Mouse (Mus musculus): Measurements from ENCODE around the gene Apoh. TPM values are rescaled to one million over a fixed set of nuclear protein-coding genes. Genes with fewer than 3 reads are reported as not detected.

Gene Apoh
- polyA plus RNA-seq, 1 experiment from 2014 or later, result 27.2 TPM

GRCm38 (mm10) chr11:108358911-108359310 lies 15.8 kb downstream of the Apoh start:
- Histone ChIP-seq H3K36me3 (ENCODE audit: control insufficient read depth, insufficient read depth, low read length) (no peaks in the 10 kb centered on the region), H3K4me3 (replicated peaks; ENCODE audit: low read length) (no peak overlapping the region), H3K4me1 (ENCODE audit: control insufficient read depth, insufficient read depth, low read length) (no peaks in the 10 kb centered on the region; the same call in none of the 2 replicates), H3K27ac (ENCODE audit: low read length) (no peak overlapping the region), H3K9ac (ENCODE audit: low read length) (no peak overlapping the region), H3K27me3 (ENCODE audit: control insufficient read depth, insufficient read depth, low read length) (no peaks in the 10 kb centered on the region), H3K4me2 (ENCODE audit: low read depth, low read length) (no peak overlapping the region), H3K9me3 (replicated peaks; ENCODE audit: control insufficient read depth, low read length) (no peaks in the 10 kb centered on the region)
- WGBS, result 76% methylated on average over 6 of the region's 6 CpGs
- no peak for ATAC-seq (ENCODE audit: insufficient read depth, low FRiP score)

GRCm38 (mm10) chr11:108360983-108361382 lies 17.8 kb downstream of the Apoh start:
- H3K27me3 ChIP-seq (ENCODE audit: control insufficient read depth, insufficient read depth, low read length), result no peaks in the 10 kb centered on the region
- H3K9ac ChIP-seq (ENCODE audit: low read length), result no peak overlapping the region
- H3K4me2 ChIP-seq (ENCODE audit: low read depth, low read length), result no peak overlapping the region
- H3K36me3 ChIP-seq (ENCODE audit: control insufficient read depth, insufficient read depth, low read length), result no peaks in the 10 kb centered on the region
- H3K9me3 ChIP-seq (replicated peaks; ENCODE audit: control insufficient read depth, low read length), result no peaks in the 10 kb centered on the region
- H3K4me1 ChIP-seq (ENCODE audit: control insufficient read depth, insufficient read depth, low read length), result peaks cover 15% of the 10 kb centered on the region
- H3K27ac ChIP-seq (ENCODE audit: low read length), result no peak overlapping the region
- WGBS, result 73% methylated on average over 4 of the region's 4 CpGs
- no peak overlapping the region for H3K4me3 ChIP-seq (replicated peaks; ENCODE audit: low read length)
- no peak for ATAC-seq (ENCODE audit: insufficient read depth, low FRiP score)

DNA sequence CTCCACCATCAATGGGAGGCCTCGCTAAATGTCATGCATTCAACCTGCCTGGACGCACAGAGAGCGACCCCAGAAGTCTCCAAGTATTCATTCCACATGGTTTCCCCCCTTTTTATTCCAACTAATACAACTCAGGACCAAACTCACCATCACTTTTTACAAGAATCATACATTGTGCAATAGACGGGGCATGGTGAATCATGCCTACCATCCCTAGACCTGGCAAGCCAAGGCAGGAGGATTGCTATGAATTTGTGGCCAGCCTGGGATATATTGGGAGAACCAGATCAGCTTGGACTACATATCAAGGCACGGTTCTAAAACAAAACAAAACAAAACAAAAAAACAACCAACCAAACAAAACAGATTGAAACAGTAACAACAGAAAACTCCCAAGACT lies 19.8 kb downstream of the Apoh start:
- no peak overlapping the region for H3K4me2 ChIP-seq (ENCODE audit: low read depth, low read length)
- H3K36me3 ChIP-seq (ENCODE audit: control insufficient read depth, insufficient read depth, low read length), result no peaks in the 10 kb centered on the region
- no peaks in the 10 kb centered on the region for H3K9me3 ChIP-seq (replicated peaks; ENCODE audit: control insufficient read depth, low read length)
- no peak overlapping the region for H3K9ac ChIP-seq (ENCODE audit: low read length)
- no peak overlapping the region for H3K4me3 ChIP-seq (replicated peaks; ENCODE audit: low read length)
- 93% methylated on average over 5 of the region's 5 CpGs for WGBS
- H3K27ac ChIP-seq (ENCODE audit: low read length), result no peak overlapping the region
- no peak for ATAC-seq (ENCODE audit: insufficient read depth, low FRiP score)
- H3K4me1 ChIP-seq (ENCODE audit: control insufficient read depth, insufficient read depth, low read length), result peaks cover 15% of the 10 kb centered on the region
- no peaks in the 10 kb centered on the region for H3K27me3 ChIP-seq (ENCODE audit: control insufficient read depth, insufficient read depth, low read length)

DNA sequence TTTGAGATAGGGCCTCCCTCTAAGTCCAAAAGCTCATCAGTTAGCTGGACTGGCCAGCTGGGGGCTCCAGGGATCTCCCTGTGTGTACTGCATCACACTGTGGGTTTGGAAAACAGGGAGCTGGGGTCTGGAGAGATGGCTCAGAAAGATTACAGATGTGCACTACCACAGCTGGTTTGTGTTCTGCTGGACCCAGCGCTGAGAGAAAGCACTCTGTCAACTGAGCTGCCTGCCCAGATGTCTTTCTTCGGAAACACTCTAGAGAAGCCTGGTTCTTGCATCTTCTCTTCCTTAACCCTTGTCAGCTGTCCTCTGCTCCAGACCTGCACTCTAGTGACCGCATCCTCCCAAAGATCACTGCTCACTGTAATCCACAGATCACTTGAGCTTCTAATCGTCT lies 20.8 kb downstream of the Apoh start:
- H3K9me3 ChIP-seq (replicated peaks; ENCODE audit: control insufficient read depth, low read length), result no peaks in the 10 kb centered on the region
- no peaks in the 10 kb centered on the region for H3K36me3 ChIP-seq (ENCODE audit: control insufficient read depth, insufficient read depth, low read length)
- ATAC-seq (ENCODE audit: insufficient read depth, low FRiP score), result no peak
- H3K4me2 ChIP-seq (ENCODE audit: low read depth, low read length), result no peak overlapping the region
- WGBS, result 52% methylated on average over 4 of the region's 4 CpGs
- H3K4me3 ChIP-seq (replicated peaks; ENCODE audit: low read length), result no peak overlapping the region
- H3K27me3 ChIP-seq (ENCODE audit: control insufficient read depth, insufficient read depth, low read length), result no peaks in the 10 kb centered on the region
- H3K9ac ChIP-seq (ENCODE audit: low read length), result 0 out of 2 replicates have a peak overlapping the region, but pooled peaks have one; percentile 3
- peaks cover 15% of the 10 kb centered on the region for H3K4me1 ChIP-seq (ENCODE audit: control insufficient read depth, insufficient read depth, low read length)
- no peak overlapping the region for H3K27ac ChIP-seq (ENCODE audit: low read length)

GRCm38 (mm10) chr11:108364945-108365589 lies 21.9 kb downstream of the Apoh start:
- peak; percentile 89 for ATAC-seq (ENCODE audit: insufficient read depth, low FRiP score)
- H3K27ac ChIP-seq (ENCODE audit: low read length), result peak overlapping the region; percentile 47
- H3K4me1 ChIP-seq (ENCODE audit: control insufficient read depth, insufficient read depth, low read length), result peaks cover 15% of the 10 kb centered on the region
- H3K27me3 ChIP-seq (ENCODE audit: control insufficient read depth, insufficient read depth, low read length), result no peaks in the 10 kb centered on the region
- no peak overlapping the region for H3K9ac ChIP-seq (ENCODE audit: low read length)
- no peaks in the 10 kb centered on the region for H3K9me3 ChIP-seq (replicated peaks; ENCODE audit: control insufficient read depth, low read length)
- WGBS, result 29% methylated on average over 6 of the region's 7 CpGs
- H3K4me3 ChIP-seq (replicated peaks; ENCODE audit: low read length), result no peak overlapping the region
- no peak overlapping the region for H3K4me2 ChIP-seq (ENCODE audit: low read depth, low read length)
- no peaks in the 10 kb centered on the region for H3K36me3 ChIP-seq (ENCODE audit: control insufficient read depth, insufficient read depth, low read length)

DNA sequence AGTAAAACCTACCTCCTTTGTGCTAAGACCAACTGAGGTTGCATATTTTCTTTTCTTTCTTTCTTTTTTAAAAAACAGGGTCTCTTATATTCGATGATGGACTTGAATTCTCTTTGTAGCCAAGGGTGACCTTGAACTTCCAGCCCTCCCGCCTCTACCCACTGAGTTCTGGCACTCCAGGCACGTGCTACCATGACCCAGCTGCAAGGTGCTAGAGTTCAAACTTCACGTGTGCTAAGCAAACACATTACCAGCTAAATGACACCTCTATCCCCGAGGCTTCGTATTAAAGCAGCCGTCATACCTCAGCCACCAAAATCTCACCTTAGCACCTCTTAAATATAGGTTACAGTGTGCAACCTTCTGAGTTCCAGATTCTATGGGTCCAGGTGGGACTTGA lies 22.4 kb downstream of the Apoh start:
- Histone ChIP-seq H3K9ac (ENCODE audit: low read length) (no peak overlapping the region), H3K4me3 (replicated peaks; ENCODE audit: low read length) (no peak overlapping the region), H3K27ac (ENCODE audit: low read length) (peak overlapping the region; percentile 26; the same call in 1 of the 2 replicates), H3K4me1 (ENCODE audit: control insufficient read depth, insufficient read depth, low read length) (peaks cover 15% of the 10 kb centered on the region), H3K4me2 (ENCODE audit: low read depth, low read length) (no peak overlapping the region), H3K27me3 (ENCODE audit: control insufficient read depth, insufficient read depth, low read length) (no peaks in the 10 kb centered on the region), H3K9me3 (replicated peaks; ENCODE audit: control insufficient read depth, low read length) (no peaks in the 10 kb centered on the region), H3K36me3 (ENCODE audit: control insufficient read depth, insufficient read depth, low read length) (no peaks in the 10 kb centered on the region)
- 45% methylated on average over 7 of the region's 7 CpGs for WGBS
- ATAC-seq (ENCODE audit: insufficient read depth, low FRiP score), result peak; percentile 38; the same call in 1 of the 2 replicates

GRCm38 (mm10) chr11:108367046-108367445 lies 23.9 kb downstream of the Apoh start:
- Histone ChIP-seq H3K9me3 (replicated peaks; ENCODE audit: control insufficient read depth, low read length) (no peaks in the 10 kb centered on the region), H3K27me3 (ENCODE audit: control insufficient read depth, insufficient read depth, low read length) (no peaks in the 10 kb centered on the region), H3K9ac (ENCODE audit: low read length) (no peak overlapping the region), H3K27ac (ENCODE audit: low read length) (no peak overlapping the region), H3K4me2 (ENCODE audit: low read depth, low read length) (no peak overlapping the region), H3K4me1 (ENCODE audit: control insufficient read depth, insufficient read depth, low read length) (peaks cover 15% of the 10 kb centered on the region), H3K36me3 (ENCODE audit: control insufficient read depth, insufficient read depth, low read length) (no peaks in the 10 kb centered on the region), H3K4me3 (replicated peaks; ENCODE audit: low read length) (no peak overlapping the region)
- WGBS, result 54% methylated on average over 1 of the region's 1 CpGs
- ATAC-seq (ENCODE audit: insufficient read depth, low FRiP score), result no peak

DNA sequence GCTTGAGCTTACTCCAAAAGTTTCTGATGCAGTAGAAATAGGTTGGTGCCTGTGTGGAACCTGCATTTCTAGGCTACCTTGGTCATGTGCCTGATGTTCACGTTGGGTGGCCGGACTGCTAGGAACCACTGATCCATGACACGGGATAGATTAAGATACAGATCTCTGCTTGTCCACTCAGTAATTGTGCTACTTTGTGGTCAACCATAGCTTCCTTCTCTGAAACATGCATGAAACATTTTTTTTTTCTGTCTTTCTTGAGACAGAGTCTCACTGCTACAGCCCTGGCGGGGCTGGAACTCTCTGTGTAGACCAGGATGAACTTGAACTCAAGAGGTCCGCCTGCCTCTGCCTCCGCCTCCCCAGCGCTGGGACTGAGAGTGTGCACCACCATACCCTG lies 33.7 kb downstream of the Apoh start:
- no peaks in the 10 kb centered on the region; the same call in 1 of the 2 replicates for H3K4me1 ChIP-seq (ENCODE audit: control insufficient read depth, insufficient read depth, low read length)
- H3K27me3 ChIP-seq (ENCODE audit: control insufficient read depth, insufficient read depth, low read length), result no peaks in the 10 kb centered on the region
- H3K4me3 ChIP-seq (replicated peaks; ENCODE audit: low read length), result no peak overlapping the region
- 92% methylated on average over 7 of the region's 7 CpGs for WGBS
- no peak for ATAC-seq (ENCODE audit: insufficient read depth, low FRiP score)
- no peak overlapping the region for H3K9ac ChIP-seq (ENCODE audit: low read length)
- H3K27ac ChIP-seq (ENCODE audit: low read length), result no peak overlapping the region
- no peak overlapping the region for H3K4me2 ChIP-seq (ENCODE audit: low read depth, low read length)
- no peaks in the 10 kb centered on the region for H3K9me3 ChIP-seq (replicated peaks; ENCODE audit: control insufficient read depth, low read length)
- H3K36me3 ChIP-seq (ENCODE audit: control insufficient read depth, insufficient read depth, low read length), result no peaks in the 10 kb centered on the region

DNA sequence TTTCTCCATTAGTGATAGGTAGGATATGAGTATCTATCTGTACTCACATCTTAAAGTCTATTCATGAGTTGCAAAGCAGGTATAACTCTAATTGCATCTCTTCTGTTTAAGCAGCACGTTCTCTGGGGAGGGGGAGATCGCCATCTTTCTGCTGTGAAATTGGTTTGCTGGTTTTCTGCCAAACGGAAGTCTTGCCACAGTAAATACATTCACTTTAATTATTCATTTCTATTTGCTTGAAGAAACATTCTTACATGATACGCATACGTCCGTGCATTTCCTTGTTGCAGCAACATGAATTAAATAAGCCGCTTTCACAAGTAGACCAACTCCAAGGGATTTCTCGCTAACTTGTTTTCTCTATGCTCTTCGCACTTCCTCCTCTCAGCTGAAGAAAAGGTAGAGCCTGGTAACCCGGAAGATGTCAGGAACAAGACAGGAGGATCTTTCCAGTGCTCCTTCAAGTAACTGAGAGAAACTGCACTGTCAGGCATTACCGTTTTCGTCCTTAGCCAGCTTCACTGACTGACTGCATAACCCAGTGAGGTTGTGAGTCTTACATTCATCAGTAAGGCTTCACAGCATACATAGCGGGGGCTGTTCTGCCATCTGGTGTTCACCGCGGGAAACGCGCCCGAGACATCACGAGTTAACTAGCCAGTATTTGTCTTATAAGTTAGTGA lies 34.7 kb downstream of the Apoh start:
- H3K4me1 ChIP-seq (ENCODE audit: control insufficient read depth, insufficient read depth, low read length), result no peaks in the 10 kb centered on the region; the same call in 1 of the 2 replicates
- 0 out of 2 replicates have a peak overlapping the region, but pooled peaks have one; percentile 30 for H3K4me2 ChIP-seq (ENCODE audit: low read depth, low read length)
- no peaks in the 10 kb centered on the region for H3K27me3 ChIP-seq (ENCODE audit: control insufficient read depth, insufficient read depth, low read length)
- 36% methylated on average over 19 of the region's 19 CpGs for WGBS
- ATAC-seq (ENCODE audit: insufficient read depth, low FRiP score), result peak; percentile 86
- no peaks in the 10 kb centered on the region for H3K36me3 ChIP-seq (ENCODE audit: control insufficient read depth, insufficient read depth, low read length)
- 0 out of 2 replicates have a peak overlapping the region, but pooled peaks have one; percentile 7 for H3K4me3 ChIP-seq (replicated peaks; ENCODE audit: low read length)
- no peaks in the 10 kb centered on the region for H3K9me3 ChIP-seq (replicated peaks; ENCODE audit: control insufficient read depth, low read length)
- no peak overlapping the region for H3K27ac ChIP-seq (ENCODE audit: low read length)
- H3K9ac ChIP-seq (ENCODE audit: low read length), result no peak overlapping the region

Data from stomach, embryonic 16.5 days (tissue).